Mouse (Mus musculus) embryo, embryonic 10.5 days (tissue): Measurements from ENCODE around the gene Gm10375.
"Not testable (repeated sequence)": the region's sequence is repeated elsewhere in the genome, so short reads cannot be mapped to it uniquely, and the experiment has no call there.

Experiments
- DNase-seq: peaks from one replicate; pipeline ENCODE4 v3.0.0-alpha.2; 2015; ENCODE audit warnings: low spot score

The Gm10375 gene

DNA sequence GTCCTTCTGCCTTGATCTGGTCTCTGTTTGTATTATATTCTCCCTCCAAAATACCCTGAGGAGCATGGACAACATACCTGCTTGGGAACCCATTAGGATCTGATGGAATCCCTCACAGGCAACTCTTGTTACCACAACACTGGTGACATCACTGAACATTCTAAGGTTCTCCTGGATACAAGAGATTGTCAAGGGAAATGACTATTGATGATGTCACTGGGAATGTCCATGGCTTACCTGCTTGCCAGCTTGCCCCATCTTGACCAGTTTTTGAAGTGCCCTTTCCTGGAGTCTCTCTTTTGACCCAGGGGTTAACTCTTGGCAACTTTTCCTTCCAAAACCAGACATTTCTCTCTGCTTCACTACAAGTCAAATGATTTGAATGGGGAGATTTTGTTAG is at the start of gene Gm10375:
Gm10375 (minus strand) TSS at position 101 of the 400 bp plus-strand sequence.
- DNase-seq = not testable (repeated sequence)

- DNase-seq = not testable (repeated sequence)
Measured at GRCm38 (mm10) chr14:43579046-43579445, 28.8 kb downstream of the Gm10375 start, which contains the start of gene Gm17654. Gene Gm17654, minus strand, starts transcription at chr14:43579146.

GRCm38 (mm10) chr14:43577969-43578368 is 29.8 kb downstream of the Gm10375 start:
- DNase-seq = not testable (repeated sequence)
